8 mouse cellular contexts compared by ENCODE assay signal in the genomic region with DNA sequence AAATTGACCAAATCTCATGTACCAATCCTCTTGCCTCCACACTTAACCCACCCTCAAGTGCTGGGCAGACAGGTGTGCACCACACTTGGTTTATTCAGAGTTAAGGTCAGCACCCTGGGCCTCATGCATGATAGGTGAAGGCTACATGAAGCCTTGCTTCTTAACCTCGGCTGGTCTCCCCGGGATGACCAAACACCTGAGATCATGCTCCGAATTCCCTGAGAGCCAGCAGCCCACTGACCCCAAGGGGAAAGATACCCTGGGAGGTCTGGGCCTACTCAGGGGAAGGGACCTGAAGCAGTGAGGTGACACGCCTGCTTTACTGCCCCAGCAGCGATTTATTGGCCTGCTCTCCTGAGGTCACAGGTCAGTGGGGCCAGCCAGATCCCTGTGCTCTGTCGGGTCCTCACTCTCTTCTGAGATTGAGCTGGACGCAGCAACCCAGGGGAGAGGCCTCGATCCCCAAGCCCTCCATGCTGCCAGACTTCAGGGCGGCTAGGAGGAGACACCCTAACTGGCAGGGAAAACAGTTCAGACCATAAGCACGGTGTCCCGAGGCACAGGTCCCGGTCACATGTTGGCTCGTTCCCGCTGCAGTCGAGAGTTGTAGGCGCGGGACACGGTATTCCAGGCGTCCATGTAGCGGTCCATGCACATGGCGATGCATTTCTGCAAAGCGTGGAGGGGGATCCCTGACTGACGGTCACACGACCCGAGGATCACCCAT. TPM values are rescaled to one million over a fixed set of nuclear protein-coding genes. Genes with fewer than 3 reads are reported as not detected.
DNase-seq lines count a peak whose midpoint lies in the region; ATAC-seq and TF ChIP-seq lines count a peak whose summit lies in the region.

No protein-coding gene starts in this region.

- peak overlapping the region; percentile 77 for H3K9ac ChIP-seq in limb, embryonic 15.5 days
- H3K9ac ChIP-seq in stomach, embryonic 16.5 days (ENCODE audit: low read length) = peak overlapping the region; percentile 88

- H3K9me3 ChIP-seq in limb, embryonic 15.5 days = no peaks in the 10 kb centered on the region
- no peaks in the 10 kb centered on the region for H3K9me3 ChIP-seq in stomach, embryonic 16.5 days (replicated peaks; ENCODE audit: control insufficient read depth, low read length)

- H3K36me3 ChIP-seq in spleen, adult 2 months (ENCODE audit: control insufficient read depth, insufficient read depth, low read length) = peaks cover 9% of the 10 kb centered on the region
- H3K36me3 ChIP-seq in limb, embryonic 15.5 days = peaks cover 45% of the 10 kb centered on the region
- H3K36me3 ChIP-seq in stomach, embryonic 16.5 days (ENCODE audit: control insufficient read depth, insufficient read depth, low read length) = peaks cover 2% of the 10 kb centered on the region

- H3K4me3 ChIP-seq in cerebellum, adult 2 months (replicated peaks; ENCODE audit: insufficient read depth, low read depth, low read length) = peak overlapping the region; percentile 62
- H3K4me3 ChIP-seq in spleen, adult 2 months (ENCODE audit: extremely low read depth, insufficient read depth, insufficient read length) = peak overlapping the region; percentile 83
- H3K4me3 ChIP-seq in limb, embryonic 15.5 days = peak overlapping the region; percentile 99
- peak overlapping the region; percentile 80 for H3K4me3 ChIP-seq in stomach, embryonic 16.5 days (replicated peaks; ENCODE audit: low read length)

- peak overlapping the region; percentile 89 for H3K4me2 ChIP-seq in limb, embryonic 15.5 days
- H3K4me2 ChIP-seq in stomach, embryonic 16.5 days (ENCODE audit: low read depth, low read length) = peak overlapping the region; percentile 92

- 13% methylated on average over 25 of the region's 25 CpGs for WGBS in cerebellum, adult 2 months
- WGBS in spleen, adult 2 months = 20% methylated on average over 25 of the region's 25 CpGs
- WGBS in limb, embryonic 15.5 days = 10% methylated on average over 25 of the region's 25 CpGs
- WGBS in stomach, embryonic 16.5 days = 13% methylated on average over 25 of the region's 25 CpGs

- no peak for ATAC-seq in limb, embryonic 15.5 days (ENCODE audit: insufficient number of reproducible peaks, low FRiP score, low TSS enrichment, low read depth)
- ATAC-seq in stomach, embryonic 16.5 days (ENCODE audit: insufficient read depth, low FRiP score) = no peak

- no peak for TF ChIP-seq POLR2A in cerebellum, adult 2 months (IDR thresholded peaks at IDR 0.05; ENCODE audit: borderline replicate concordance, insufficient read depth, low read length)
- no peak for TF ChIP-seq POLR2A in spleen, adult 2 months (IDR thresholded peaks at IDR 0.05; ENCODE audit: low read depth, low read length)

- peaks cover 16% of the 10 kb centered on the region for H3K4me1 ChIP-seq in cerebellum, adult 2 months (ENCODE audit: control insufficient read depth, insufficient read depth, low read length)
- H3K4me1 ChIP-seq in spleen, adult 2 months (ENCODE audit: control insufficient read depth, insufficient read depth, insufficient read length) = peaks cover 6% of the 10 kb centered on the region
- peaks cover 24% of the 10 kb centered on the region for H3K4me1 ChIP-seq in limb, embryonic 15.5 days
- H3K4me1 ChIP-seq in stomach, embryonic 16.5 days (ENCODE audit: control insufficient read depth, insufficient read depth, low read length) = peaks cover 17% of the 10 kb centered on the region

- H3K27me3 ChIP-seq in cerebellum, adult 2 months (ENCODE audit: control insufficient read depth, insufficient read depth, low read length) = no peaks in the 10 kb centered on the region
- H3K27me3 ChIP-seq in spleen, adult 2 months (ENCODE audit: control insufficient read depth, insufficient read depth, low read length) = no peaks in the 10 kb centered on the region
- H3K27me3 ChIP-seq in limb, embryonic 15.5 days = no peaks in the 10 kb centered on the region
- H3K27me3 ChIP-seq in stomach, embryonic 16.5 days (ENCODE audit: control insufficient read depth, insufficient read depth, low read length) = no peaks in the 10 kb centered on the region

- H3K27ac ChIP-seq in cerebellum, adult 2 months (ENCODE audit: insufficient read depth, low read length) = 0 out of 2 replicates have a peak overlapping the region, but pooled peaks have one; percentile 12
- no peak overlapping the region for H3K27ac ChIP-seq in spleen, adult 2 months (ENCODE audit: insufficient read depth, low read length)
- peak overlapping the region; percentile 87 for H3K27ac ChIP-seq in limb, embryonic 15.5 days
- H3K27ac ChIP-seq in stomach, embryonic 16.5 days (ENCODE audit: low read length) = peak overlapping the region; percentile 53

- DNase-seq in cerebellum, adult 2 months = peak; percentile 42 to 43
- no peak for DNase-seq in cerebellum, postnatal 4 days (ENCODE audit: low spot score in 2 of 2)
- DNase-seq in spleen, adult 2 months (ENCODE audit: low read depth in 1 of 2, low spot score in 2 of 2) = no peak
- DNase-seq in spleen, postnatal 14 days (ENCODE audit: low spot score in 2 of 2) = no peak
- DNase-seq in gastrocnemius, postnatal 4 days (ENCODE audit: low spot score in 2 of 2) = no peak
- DNase-seq in left cerebral cortex, adult 11 months (ENCODE audit: low spot score) = no peak

- TF ChIP-seq CTCF in cerebellum, adult 2 months (IDR thresholded peaks at IDR 0.05; ENCODE audit: borderline replicate concordance, insufficient read depth, low read depth, low read length) = no peak
- no peak for TF ChIP-seq CTCF in spleen, adult 2 months (IDR thresholded peaks at IDR 0.05; ENCODE audit: extremely low read depth, insufficient read depth, insufficient read length, insufficient replicate concordance)

RNA-seq across cellular contexts. Expression of a gene that starts 1.0 kb away (rescaled TPM):
- polyA plus RNA-seq in cerebellum, adult 2 months (2012; rRNA removed) = 208 and 217 TPM in 2 replicates
- polyA plus RNA-seq in spleen, adult 2 months (2012; rRNA removed) = 123 and 133 TPM in 2 replicates
- 312 and 329 TPM in 2 replicates for polyA plus RNA-seq in limb, embryonic 15.5 days (2015; fragmentation: Nextera tagmentation; extraction: Ambion mirVana)
- polyA plus RNA-seq in stomach, embryonic 16.5 days (2015; fragmentation: Nextera tagmentation; extraction: Ambion mirVana) = 288 and 309 TPM in 2 replicates
- total RNA-seq in gastrocnemius, postnatal 4 days (2021) = 100 to 1,000 TPM; 120 to 134 TPM

RNA-seq across cellular contexts. Expression of a gene that starts 18.3 kb away (rescaled TPM):
- polyA plus RNA-seq in cerebellum, adult 2 months (2012; rRNA removed) = 39.0 and 42.8 TPM in 2 replicates
- polyA plus RNA-seq in spleen, adult 2 months (2012; rRNA removed) = 11.0 and 13.2 TPM in 2 replicates
- 51.6 and 58.2 TPM in 2 replicates for polyA plus RNA-seq in limb, embryonic 15.5 days (2015; fragmentation: Nextera tagmentation; extraction: Ambion mirVana)
- 43.4 and 43.9 TPM in 2 replicates for polyA plus RNA-seq in stomach, embryonic 16.5 days (2015; fragmentation: Nextera tagmentation; extraction: Ambion mirVana)
- total RNA-seq in gastrocnemius, postnatal 4 days (2021) = 10 to 100 TPM; 46.8 to 50.5 TPM

RNA-seq across cellular contexts. Expression of a gene that starts 28.1 kb away (rescaled TPM):
- 0.41 and 0.74 TPM in 2 replicates for polyA plus RNA-seq in cerebellum, adult 2 months (2012; rRNA removed)
- polyA plus RNA-seq in spleen, adult 2 months (2012; rRNA removed) = 0.08 and 0.09 TPM in 2 replicates
- 0.05 TPM in 1 of 2 replicates, not detected in the other for polyA plus RNA-seq in limb, embryonic 15.5 days (2015; fragmentation: Nextera tagmentation; extraction: Ambion mirVana)
- 0.06 TPM in 1 of 2 replicates, not detected in the other for polyA plus RNA-seq in stomach, embryonic 16.5 days (2015; fragmentation: Nextera tagmentation; extraction: Ambion mirVana)
- total RNA-seq in gastrocnemius, postnatal 4 days (2021) = under 1 TPM in 1 of 2 experiments, not detected in 1; 0.10 TPM

RNA-seq across cellular contexts. Expression of a gene that starts 30.1 kb away (rescaled TPM):
- 30.6 and 33.3 TPM in 2 replicates for polyA plus RNA-seq in cerebellum, adult 2 months (2012; rRNA removed)
- 35.7 and 46.8 TPM in 2 replicates for polyA plus RNA-seq in spleen, adult 2 months (2012; rRNA removed)
- 44.4 and 44.7 TPM in 2 replicates for polyA plus RNA-seq in limb, embryonic 15.5 days (2015; fragmentation: Nextera tagmentation; extraction: Ambion mirVana)
- polyA plus RNA-seq in stomach, embryonic 16.5 days (2015; fragmentation: Nextera tagmentation; extraction: Ambion mirVana) = 34.8 and 40.9 TPM in 2 replicates
- 10 to 100 TPM; 13.5 to 16.3 TPM for total RNA-seq in gastrocnemius, postnatal 4 days (2021)

RNA-seq across cellular contexts. Expression of a gene that starts 44.7 kb away (rescaled TPM):
- polyA plus RNA-seq in cerebellum, adult 2 months (2012; rRNA removed) = 123 and 132 TPM in 2 replicates
- polyA plus RNA-seq in spleen, adult 2 months (2012; rRNA removed) = 127 and 130 TPM in 2 replicates
- 44.5 and 47.4 TPM in 2 replicates for polyA plus RNA-seq in limb, embryonic 15.5 days (2015; fragmentation: Nextera tagmentation; extraction: Ambion mirVana)
- 40.0 and 42.7 TPM in 2 replicates for polyA plus RNA-seq in stomach, embryonic 16.5 days (2015; fragmentation: Nextera tagmentation; extraction: Ambion mirVana)
- 10 to 100 TPM; 30.9 to 38.6 TPM for total RNA-seq in gastrocnemius, postnatal 4 days (2021)

Comparison
In these comparisons a context has a peak if more than half of its experiments do, and no peak if none do; other contexts are left out.
1. DNase-seq: peak in cerebellum, adult 2 months (2 of 2); none in cerebellum, postnatal 4 days (0 of 2), spleen, adult 2 months (0 of 2), spleen, postnatal 14 days (0 of 2), gastrocnemius, postnatal 4 days (0 of 2) and left cerebral cortex, adult 11 months (single experiment).
2. Peak in every context shown above with its lines, with median percentiles within 50 percentile points of each other: H3K4me3 ChIP-seq.